Mouse (Mus musculus) embryonic facial prominence, embryonic 13.5 days (tissue): ENCODE data around the gene Rhbdf1. TPM values are rescaled to one million over a fixed set of nuclear protein-coding genes. Genes with fewer than 3 reads are reported as not detected.

ENCODE experiments used
- ATAC-seq: fragments of 200-750 bp; cut with Nextera tagmentation; 2 replicates; pipeline ENCODE4 v1.8.0; 2017; ENCODE audit warnings: low read depth; ENCODE audit not compliant: insufficient number of reproducible peaks, insufficient read depth, low FRiP score, low TSS enrichment
- H3K27ac ChIP-seq: fragments of 300-500 bp; sonication (generic); 2 replicates; pipeline ENCODE4 v1.5.1; 2015; ENCODE audit warnings: moderate library complexity, mild to moderate bottlenecking, inconsistent platforms
- H3K27me3 ChIP-seq: fragments of 300-500 bp; sonication (generic); 2 replicates; pipeline ENCODE4 v1.6.1; 2015; ENCODE audit warnings: mild to moderate bottlenecking, inconsistent platforms
- H3K36me3 ChIP-seq: fragments of 300-500 bp; sonication (generic); 2 replicates; pipeline ENCODE4 v1.6.1; 2015; ENCODE audit warnings: mild to moderate bottlenecking, inconsistent platforms
- H3K4me1 ChIP-seq: fragments of 300-500 bp; sonication (generic); 2 replicates; pipeline ENCODE4 v1.6.1; 2015; ENCODE audit warnings: inconsistent platforms
- H3K4me2 ChIP-seq: fragments of 300-500 bp; sonication (generic); 2 replicates; pipeline ENCODE4 v1.6.1; 2015; ENCODE audit warnings: moderate library complexity, mild to moderate bottlenecking, inconsistent platforms
- H3K4me3 ChIP-seq: fragments of 300-500 bp; sonication (generic); 2 replicates; pipeline ENCODE4 v1.5.1; 2015; ENCODE audit warnings: mild to moderate bottlenecking, inconsistent platforms
- H3K9ac ChIP-seq: fragments of 300-500 bp; sonication (generic); 2 replicates; pipeline ENCODE4 v1.6.1; 2015; ENCODE audit warnings: mild to moderate bottlenecking, inconsistent platforms
- H3K9me3 ChIP-seq: fragments of 300-500 bp; sonication (generic); 2 replicates; pipeline ENCODE4 v1.6.1; 2016; ENCODE audit warnings: inconsistent platforms
- WGBS: fragments of 180-500 bp; shearing (Covaris S2); methylation state at CpG from one replicate; pipeline ENCODE4 v1.1.7; 2015; ENCODE audit warnings: mixed read lengths; 5-methylcytosine and 5-hydroxymethylcytosine counted together
- polyA plus RNA-seq: library from polyadenylated mRNA; unstranded; fragments of >200 nt; fragmentation: Nextera tagmentation; extraction: Ambion mirVana; gene quantifications from 2 replicates; pipeline ENCODE4 v1.2.1, GENCODE M21; 2015

The Rhbdf1 gene
- polyA plus RNA-seq, 1 experiment from 2014 or later = 55.5 TPM

GRCm38 (mm10) chr11:32181973-32182868 lies 39.9 kb downstream of the Rhbdf1 start:
- H3K9me3 ChIP-seq = no peaks in the 10 kb centered on the region
- ATAC-seq = no peak
- WGBS = 52% methylated on average over 23 of the region's 25 CpGs
- H3K9ac ChIP-seq = no peak overlapping the region
- no peaks in the 10 kb centered on the region for H3K27me3 ChIP-seq
- no peak overlapping the region for H3K4me2 ChIP-seq
- H3K36me3 ChIP-seq = no peaks in the 10 kb centered on the region
- H3K4me3 ChIP-seq = no peak overlapping the region
- H3K27ac ChIP-seq = no peak overlapping the region
- H3K4me1 ChIP-seq = no peaks in the 10 kb centered on the region

GRCm38 (mm10) chr11:32181246-32181645 lies 40.9 kb downstream of the Rhbdf1 start:
- H3K36me3 ChIP-seq = no peaks in the 10 kb centered on the region
- no peaks in the 10 kb centered on the region for H3K27me3 ChIP-seq
- no peaks in the 10 kb centered on the region for H3K9me3 ChIP-seq
- H3K4me3 ChIP-seq = no peak overlapping the region
- H3K4me2 ChIP-seq = no peak overlapping the region
- 77% methylated on average over 4 of the region's 4 CpGs for WGBS
- H3K9ac ChIP-seq = no peak overlapping the region
- no peak for ATAC-seq
- H3K27ac ChIP-seq = no peak overlapping the region
- no peaks in the 10 kb centered on the region for H3K4me1 ChIP-seq

GRCm38 (mm10) chr11:32178506-32178905 lies 43.6 kb downstream of the Rhbdf1 start:
- H3K27ac ChIP-seq = no peak overlapping the region
- 74% methylated on average over 1 of the region's 1 CpGs for WGBS
- ATAC-seq = no peak
- no peak overlapping the region for H3K9ac ChIP-seq
- H3K9me3 ChIP-seq = no peaks in the 10 kb centered on the region
- no peaks in the 10 kb centered on the region for H3K36me3 ChIP-seq
- H3K4me2 ChIP-seq = no peak overlapping the region
- no peaks in the 10 kb centered on the region for H3K4me1 ChIP-seq
- no peak overlapping the region for H3K4me3 ChIP-seq
- H3K27me3 ChIP-seq = no peaks in the 10 kb centered on the region

- Histone ChIP-seq H3K27me3 (peaks cover 3% of the 10 kb centered on the region), H3K4me1 (peaks cover 3% of the 10 kb centered on the region; the same call in 1 of the 2 replicates), H3K9me3 (no peaks in the 10 kb centered on the region), H3K36me3 (no peaks in the 10 kb centered on the region), H3K4me3 (no peak overlapping the region), H3K9ac (no peak overlapping the region), H3K27ac (no peak overlapping the region), H3K4me2 (no peak overlapping the region)
- no peak for ATAC-seq
- WGBS = 75% methylated on average over 4 of the region's 4 CpGs
These were observed 55.4 kb downstream of the Rhbdf1 start for GRCm38 (mm10) chr11:32166683-32167082.

- H3K9me3 ChIP-seq = no peaks in the 10 kb centered on the region
- ATAC-seq = peak; percentile 82
- peak overlapping the region; percentile 58 for H3K4me2 ChIP-seq
- peak overlapping the region; percentile 66 for H3K9ac ChIP-seq
- H3K27ac ChIP-seq = no peak overlapping the region
- no peaks in the 10 kb centered on the region for H3K36me3 ChIP-seq
- H3K4me1 ChIP-seq = peaks cover 13% of the 10 kb centered on the region
- 12% methylated on average over 28 of the region's 28 CpGs for whole genome bisulfite sequencing
- peaks cover 26% of the 10 kb centered on the region for H3K27me3 ChIP-seq
- H3K4me3 ChIP-seq = peak overlapping the region; percentile 31
These were observed 59.9 kb downstream of the Rhbdf1 start for GRCm38 (mm10) chr11:32161922-32162804.

- ATAC-seq = no peak
- peak overlapping the region; percentile 58 for H3K4me2 ChIP-seq
- peaks cover 26% of the 10 kb centered on the region for H3K27me3 ChIP-seq
- H3K9me3 ChIP-seq = no peaks in the 10 kb centered on the region
- peak overlapping the region; percentile 31 for H3K4me3 ChIP-seq
- 5% methylated on average over 9 of the region's 9 CpGs for WGBS
- H3K9ac ChIP-seq = peak overlapping the region; percentile 66; the same call in 1 of the 2 replicates
- H3K27ac ChIP-seq = no peak overlapping the region
- no peaks in the 10 kb centered on the region for H3K36me3 ChIP-seq
- H3K4me1 ChIP-seq = peaks cover 13% of the 10 kb centered on the region
These were observed 60.6 kb downstream of the Rhbdf1 start for GRCm38 (mm10) chr11:32161500-32161899.

- no peak for ATAC-seq
- Histone ChIP-seq H3K4me3 (no peak overlapping the region), H3K27ac (no peak overlapping the region), H3K9ac (no peak overlapping the region), H3K27me3 (peaks cover 26% of the 10 kb centered on the region), H3K9me3 (no peaks in the 10 kb centered on the region), H3K4me1 (peaks cover 13% of the 10 kb centered on the region), H3K36me3 (no peaks in the 10 kb centered on the region), H3K4me2 (no peak overlapping the region)
- 76% methylated on average over 7 of the region's 7 CpGs for WGBS
These were observed 61.8 kb downstream of the Rhbdf1 start for GRCm38 (mm10) chr11:32160341-32160740.

Other genes starting within 250 kb of the Rhbdf1 start
- 5.7 and 8.7 TPM in 2 replicates for gene Nsg2, start 221.8 kb downstream of the Rhbdf1 start, polyA plus RNA-seq
- 0.31 and 0.43 TPM in 2 replicates for gene Il9r, start 22.0 kb downstream of the Rhbdf1 start, polyA plus RNA-seq
- 64.4 and 69.3 TPM in 2 replicates for gene Snrnp25, start 16.9 kb downstream of the Rhbdf1 start, polyA plus RNA-seq
- gene Mpg, start 4.2 kb upstream of the Rhbdf1 start, polyA plus RNA-seq = 42.2 and 44.1 TPM in 2 replicates
- 42.6 and 46.9 TPM in 2 replicates for gene Nprl3, start 45.4 kb upstream of the Rhbdf1 start, polyA plus RNA-seq
- 557 and 590 TPM in 2 replicates for gene Hba-x, start 54.1 kb upstream of the Rhbdf1 start, polyA plus RNA-seq
- gene Hba-a1, start 61.2 kb upstream of the Rhbdf1 start, polyA plus RNA-seq = 3,202 and 4,502 TPM in 2 replicates
- gene Hbq1b, start 64.7 kb upstream of the Rhbdf1 start, polyA plus RNA-seq = 1.6 and 3.7 TPM in 2 replicates
- 7,810 and 10,560 TPM in 2 replicates for gene Hba-a2, start 74.2 kb upstream of the Rhbdf1 start, polyA plus RNA-seq
- 1.3 and 1.6 TPM in 2 replicates for gene Hbq1a, start 77.8 kb upstream of the Rhbdf1 start, polyA plus RNA-seq
- gene Sh3pxd2b, start 125.5 kb upstream of the Rhbdf1 start, polyA plus RNA-seq = 29.4 and 30.1 TPM in 2 replicates
- 81.2 and 89.7 TPM in 2 replicates for gene Ubtd2, start 233.1 kb upstream of the Rhbdf1 start, polyA plus RNA-seq